Comparison of ENCODE assay signal across 27 mouse cellular contexts in the genomic region with DNA sequence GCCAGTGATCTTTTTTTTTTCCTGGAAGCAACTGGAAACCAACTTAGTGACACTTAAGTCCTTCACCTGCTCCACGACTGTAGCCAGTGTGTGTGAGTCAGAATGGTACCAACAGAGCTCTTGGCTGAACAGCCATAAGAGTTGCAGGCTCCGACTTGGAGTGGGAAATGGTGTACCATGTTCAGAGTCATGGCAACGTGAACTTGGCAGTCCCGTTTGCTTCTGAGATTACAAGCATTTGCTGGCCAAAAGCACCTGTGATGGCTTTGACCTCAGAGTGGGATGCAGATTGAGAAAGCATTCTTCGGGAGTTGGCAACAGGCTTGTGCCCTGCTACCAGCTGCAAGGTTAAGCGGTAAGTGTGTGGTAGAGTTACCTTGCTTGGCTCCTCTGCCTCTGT.
DNase-seq lines count a peak whose midpoint lies in the region; ATAC-seq and TF ChIP-seq lines count a peak whose summit lies in the region.
"Had no signal": no experiment of that assay in that cellular context is flagged by ENCODE, and none has a peak within 500 bp of the region (broad histone marks: within the 10 kb centered on the region; RNA-seq: fewer than 3 reads in every experiment).

No protein-coding gene starts in this region.

- DNase-seq in adrenal gland, adult 8-10 months, result peak; percentile 42
- DNase-seq in adrenal gland, postnatal 25 days, result no peak
- DNase-seq in liver, adult 2 months (ENCODE audit: extremely low read depth, low read depth, low spot score), result peak; percentile 94
- no peak for DNase-seq in liver, postnatal 0 days
- peak; percentile 50 to 68 for DNase-seq in gastrocnemius, adult 8-10 months (ENCODE audit: low spot score in 2 of 2)
- DNase-seq in gastrocnemius, postnatal 36 days, result peak; percentile 25 to 31
- DNase-seq: cerebellum, adult 11-12 months; heart, postnatal 36 days; kidney, adult 8-10 months; kidney, postnatal 4 days; right cerebral cortex, postnatal 25 days; thymus, adult 18-20 months had no signal

- 26% methylated on average over 6 of the region's 6 CpGs for WGBS in liver, adult 2 months
- 79% methylated on average over 6 of the region's 6 CpGs for WGBS in liver, postnatal 0 days (ENCODE audit: insufficient replicate concordance)
- 88% methylated on average over 6 of the region's 6 CpGs for WGBS in hindbrain, embryonic 12.5 days

- H3K27me3 ChIP-seq in liver, adult 2 months (ENCODE audit: control insufficient read depth, insufficient read depth, low read length), result no peaks in the 10 kb centered on the region
- H3K27me3 ChIP-seq in liver, postnatal 0 days (ENCODE audit: insufficient read depth, low read length), result no peaks in the 10 kb centered on the region
- no peaks in the 10 kb centered on the region for H3K27me3 ChIP-seq in hindbrain, embryonic 12.5 days
- H3K27me3 ChIP-seq: forebrain, embryonic 13.5 days; heart, embryonic 15.5 days; hindbrain, embryonic 13.5 days; lung, embryonic 15.5 days had no signal

- TF ChIP-seq POLR2A in liver, adult 2 months (IDR thresholded peaks at IDR 0.05; ENCODE audit: extremely low read depth, insufficient read depth, low read length), result no peak

- no peak for ATAC-seq in liver, postnatal 0 days
- ATAC-seq in cerebellum, adult (ENCODE audit: insufficient number of reproducible peaks, low FRiP score, low TSS enrichment), result no peak
- no peak for ATAC-seq in hindbrain, embryonic 12.5 days (ENCODE audit: low FRiP score)
- ATAC-seq: forebrain, embryonic 13.5 days; intestine, embryonic 16.5 days; midbrain, embryonic 16.5 days; Patski had no signal

- no peaks in the 10 kb centered on the region for H3K36me3 ChIP-seq in liver, adult 2 months (ENCODE audit: control insufficient read depth, insufficient read depth, low read length)
- H3K36me3 ChIP-seq in liver, postnatal 0 days (replicated peaks; ENCODE audit: insufficient read depth, low read length), result no peaks in the 10 kb centered on the region
- H3K36me3 ChIP-seq in hindbrain, embryonic 12.5 days, result no peaks in the 10 kb centered on the region
- H3K36me3 ChIP-seq: heart, embryonic 15.5 days; hindbrain, embryonic 13.5 days; limb, embryonic 10.5 days; limb, embryonic 15.5 days; lung, embryonic 15.5 days had no signal

- TF ChIP-seq CTCF in liver, adult 2 months (IDR thresholded peaks at IDR 0.05; ENCODE audit: low read depth, low read length), result no peak
- TF ChIP-seq CTCF in liver, postnatal 0 days (IDR thresholded peaks at IDR 0.05; ENCODE audit: low read depth), result no peak

- no peaks in the 10 kb centered on the region for H3K9me3 ChIP-seq in liver, postnatal 0 days (ENCODE audit: low read length)
- H3K9me3 ChIP-seq in hindbrain, embryonic 12.5 days (replicated peaks), result no peaks in the 10 kb centered on the region
- H3K9me3 ChIP-seq: forebrain, embryonic 13.5 days; heart, embryonic 15.5 days; hindbrain, embryonic 13.5 days; limb, embryonic 10.5 days; limb, embryonic 15.5 days; lung, embryonic 15.5 days had no signal

- no peak overlapping the region for H3K27ac ChIP-seq in liver, adult 2 months (replicated peaks; ENCODE audit: insufficient read depth, low read depth, low read length)
- no peak overlapping the region for H3K27ac ChIP-seq in liver, postnatal 0 days (ENCODE audit: low read depth)
- H3K27ac ChIP-seq in hindbrain, embryonic 12.5 days, result no peak overlapping the region
- H3K27ac ChIP-seq: forebrain, embryonic 13.5 days; heart, embryonic 15.5 days; hindbrain, embryonic 13.5 days; kidney, postnatal 0 days; limb, embryonic 10.5 days; limb, embryonic 15.5 days; liver, embryonic 14.5 days; lung, embryonic 15.5 days; stomach, postnatal 0 days had no signal

- peaks cover 5% of the 10 kb centered on the region; the same call in 1 of the 2 replicates for H3K4me1 ChIP-seq in liver, adult 2 months (ENCODE audit: control insufficient read depth, insufficient read depth, low read length)
- no peaks in the 10 kb centered on the region for H3K4me1 ChIP-seq in liver, postnatal 0 days (ENCODE audit: insufficient read depth)
- H3K4me1 ChIP-seq in hindbrain, embryonic 12.5 days, result 0 out of 2 replicates have a peak, but pooled peaks cover 3% of the 10 kb centered on the region
- H3K4me1 ChIP-seq: hindbrain, embryonic 13.5 days; lung, embryonic 15.5 days had no signal

- H3K4me2 ChIP-seq in liver, postnatal 0 days (ENCODE audit: low read depth, low read length), result no peak overlapping the region
- no peak overlapping the region for H3K4me2 ChIP-seq in hindbrain, embryonic 12.5 days (replicated peaks)
- H3K4me2 ChIP-seq: forebrain, embryonic 13.5 days; heart, embryonic 15.5 days; hindbrain, embryonic 13.5 days; limb, embryonic 15.5 days; lung, embryonic 15.5 days; midbrain, embryonic 11.5 days had no signal

- no peak overlapping the region for H3K9ac ChIP-seq in liver, adult 2 months (ENCODE audit: low read depth, low read length)
- H3K9ac ChIP-seq in liver, postnatal 0 days (replicated peaks), result no peak overlapping the region
- H3K9ac ChIP-seq in hindbrain, embryonic 12.5 days, result no peak overlapping the region
- H3K9ac ChIP-seq: forebrain, embryonic 13.5 days; heart, embryonic 15.5 days; hindbrain, embryonic 13.5 days; limb, embryonic 15.5 days; liver, embryonic 14.5 days; lung, embryonic 15.5 days had no signal

- H3K79me2 ChIP-seq in liver, adult 2 months (ENCODE audit: control insufficient read depth, insufficient read depth, low read length), result no peaks in the 10 kb centered on the region

- no peak overlapping the region for H3K4me3 ChIP-seq in liver, adult 2 months (ENCODE audit: insufficient read depth, low read depth, low read length)
- no peak overlapping the region for H3K4me3 ChIP-seq in liver, postnatal 0 days (ENCODE audit: low read depth, low read length)
- H3K4me3 ChIP-seq in hindbrain, embryonic 12.5 days, result no peak overlapping the region
- H3K4me3 ChIP-seq: forebrain, embryonic 13.5 days; heart, embryonic 15.5 days; hindbrain, embryonic 13.5 days; limb, embryonic 10.5 days; limb, embryonic 15.5 days; lung, embryonic 15.5 days had no signal

- intact Hi-C loops in gastrocnemius, postnatal 36 days (cut with DNase I), result loop anchor here (2.0 kb wide), 1 partner anchor 173 kb away; no protein-coding TSS in a partner anchor

- TF ChIP-seq EP300 in liver, postnatal 0 days (IDR thresholded peaks at IDR 0.05; ENCODE audit: low read depth), result no peak

Comparison
In these comparisons a context has a peak if more than half of its experiments do, and no peak if none do; other contexts are left out.
1. DNase-seq: peak in adrenal gland, adult 8-10 months (single experiment), liver, adult 2 months (single experiment), gastrocnemius, adult 8-10 months (2 of 2) and gastrocnemius, postnatal 36 days (2 of 2); none in adrenal gland, postnatal 25 days (single experiment) and liver, postnatal 0 days (single experiment).